Mouse (Mus musculus) lung, adult 2 months (tissue): ENCODE measurements around the gene Rnf5.

Experiments
- CTCF ChIP-seq: fragments of 200-500 bp; IDR thresholded peaks from 2 replicates; pipeline ENCODE4 v1.5.1; 2011; ENCODE audit warnings: mild to moderate bottlenecking, low read length, control low read depth; ENCODE audit not compliant: insufficient read depth
- POLR2A ChIP-seq: fragments of 200-500 bp; IDR thresholded peaks from 2 replicates; pipeline ENCODE4 v1.6.1; 2011; ENCODE audit warnings: low read depth, mild to moderate bottlenecking, control low read depth, low read length, borderline replicate concordance; ENCODE audit errors: extremely low read depth

DNA sequence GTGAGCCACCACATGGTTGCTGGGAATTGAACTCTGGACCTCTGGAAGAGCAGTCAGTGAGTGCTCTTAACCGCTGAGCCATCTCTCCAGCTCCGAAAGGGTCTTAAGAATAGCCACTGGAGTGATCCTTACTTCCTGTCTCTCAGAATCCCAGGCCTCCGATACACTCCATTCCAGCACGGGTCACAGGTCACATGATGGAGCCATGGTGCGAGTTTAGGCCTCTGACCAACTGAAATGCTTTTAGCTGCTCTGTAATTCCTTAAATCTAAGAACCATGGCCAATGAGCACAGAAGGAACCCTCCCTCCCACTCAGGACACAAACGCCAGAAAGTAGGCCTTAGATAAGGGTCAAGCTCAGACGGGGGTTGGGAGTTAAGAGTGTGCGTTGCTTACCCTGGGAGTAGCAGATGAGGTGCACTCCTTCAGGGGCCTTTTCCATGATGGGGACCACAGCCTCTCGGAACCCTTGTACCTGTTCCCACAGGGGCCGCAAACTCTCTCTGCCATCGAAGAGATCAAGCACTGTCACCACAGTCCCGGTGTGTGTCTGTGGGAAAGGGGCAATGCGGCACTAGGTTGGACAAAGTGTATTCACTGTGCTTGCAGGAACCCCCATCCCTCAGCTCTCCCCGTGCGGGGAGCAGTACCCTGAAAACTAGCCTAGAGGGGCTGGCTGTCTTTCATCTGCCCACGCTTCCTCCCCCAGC lies 22.7 kb upstream of the Rnf5 start:
- no peak for TF ChIP-seq POLR2A
- no peak for TF ChIP-seq CTCF
